Mouse (Mus musculus): ENCODE measurements around the gene Dennd4b. TPM values are rescaled to one million over a fixed set of nuclear protein-coding genes. Genes with fewer than 3 reads are reported as not detected.
A peak's percentile ranks its signal among the peaks of the same experiment; 100 is the strongest.
"Not testable (repeated sequence)": the region's sequence is repeated elsewhere in the genome, so short reads cannot be mapped to it uniquely, and the experiment has no call there.

Gene Dennd4b
- total and polyA plus RNA-seq, 3 experiments: 15.2 to 73.7 (median 42.3) TPM

GRCm38 (mm10) chr3:90242984-90243775, 21.8 kb upstream of the Dennd4b start, which contains the start of gene Creb3l4:
Gene Creb3l4 (minus strand): TSS chr3:90243512.
- H3K4me3 ChIP-seq (ENCODE audit: low read depth, low read length): no peak within 1 kb of the TSS

DNA sequence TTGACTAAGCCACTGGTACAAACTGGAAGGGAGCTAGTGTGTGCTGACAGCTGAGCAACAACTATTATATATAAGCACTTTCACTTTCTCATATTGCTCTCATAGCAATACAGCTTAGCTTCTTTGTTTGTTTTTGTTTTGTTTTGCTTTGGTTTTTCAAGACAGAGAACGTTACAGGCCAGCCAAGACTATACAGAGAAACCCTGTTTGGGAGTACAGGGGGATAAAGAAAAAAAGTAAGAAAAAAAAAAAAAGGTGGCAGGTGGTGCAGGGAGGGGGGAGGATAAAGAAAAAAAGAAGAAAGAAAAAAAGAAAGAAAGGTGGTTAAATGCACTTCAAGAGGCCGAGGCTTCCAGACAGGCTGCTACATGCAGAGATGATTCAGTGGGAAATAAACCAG, 19.6 kb upstream of the Dennd4b start:
- no peaks in the 10 kb centered on the region for H3K9me3 ChIP-seq (replicated peaks)
- ATAC-seq (ENCODE audit: extremely low read depth, insufficient number of reproducible peaks, low FRiP score, poor library complexity, severe bottlenecking) (no peak), DNase-seq (ENCODE audit: low spot score) (no peak)
- peaks cover 13% of the 10 kb centered on the region for H3K36me3 ChIP-seq (replicated peaks)
- TF ChIP-seq POLR2AphosphoS5 (IDR thresholded peaks at IDR 0.05; ENCODE audit: insufficient replicate concordance, low read depth, low read length): no peak
- H3K4me3 ChIP-seq (ENCODE audit: low read depth, low read length): no peak overlapping the region
- H3K27me3 ChIP-seq (ENCODE audit: insufficient read depth, low read length): peaks cover 19% of the 10 kb centered on the region
- peaks cover 50% of the 10 kb centered on the region for H3K4me1 ChIP-seq (ENCODE audit: insufficient read depth, low read depth, low read length)

More at GRCm38 (mm10) chr3:90242984-90243775, 21.8 kb upstream of the Dennd4b start, which contains the start of gene Creb3l4:
- Histone ChIP-seq H3K9me3 (replicated peaks) (no peaks in the 10 kb centered on the region), H3K4me1 (ENCODE audit: insufficient read depth, low read depth, low read length) (peaks cover 37% of the 10 kb centered on the region), H3K27me3 (ENCODE audit: insufficient read depth, low read length) (peaks cover 22% of the 10 kb centered on the region), H3K36me3 (replicated peaks) (no peaks in the 10 kb centered on the region)
- ATAC-seq (ENCODE audit: extremely low read depth, insufficient number of reproducible peaks, low FRiP score, poor library complexity, severe bottlenecking): no peak
- no peak for DNase-seq (ENCODE audit: low spot score)
- no peak for TF ChIP-seq CTCF (IDR thresholded peaks at IDR 0.05; ENCODE audit: low read depth, low read length)
- no peak for TF ChIP-seq TAL1 (conservative IDR thresholded peaks at IDR 0.05; ENCODE audit: low read depth, low read length)

GRCm38 (mm10) chr3:90247630-90247959, 17.4 kb upstream of the Dennd4b start:
- no peak for TF ChIP-seq TAL1 (conservative IDR thresholded peaks at IDR 0.05; ENCODE audit: low read depth, low read length)
- no peak for TF ChIP-seq POLR2AphosphoS5 (IDR thresholded peaks at IDR 0.05; ENCODE audit: insufficient replicate concordance, low read depth, low read length)
- no peak for TF ChIP-seq GATA2 (IDR thresholded peaks at IDR 0.05; ENCODE audit: borderline replicate concordance, low read depth, low read length)
- Histone ChIP-seq H3K9me3 (replicated peaks) (no peaks in the 10 kb centered on the region), H3K4me1 (ENCODE audit: insufficient read depth, low read depth, low read length) (peaks cover 45% of the 10 kb centered on the region), H3K36me3 (replicated peaks) (peaks cover 30% of the 10 kb centered on the region), H3K4me3 (ENCODE audit: low read depth, low read length) (peak overlapping the region; percentile 75), H3K27me3 (ENCODE audit: insufficient read depth, low read length) (peaks cover 4% of the 10 kb centered on the region; the same call in 1 of the 2 replicates)
- DNase-seq (ENCODE audit: low spot score): no peak
- ATAC-seq (ENCODE audit: extremely low read depth, insufficient number of reproducible peaks, low FRiP score, poor library complexity, severe bottlenecking): no peak

DNA sequence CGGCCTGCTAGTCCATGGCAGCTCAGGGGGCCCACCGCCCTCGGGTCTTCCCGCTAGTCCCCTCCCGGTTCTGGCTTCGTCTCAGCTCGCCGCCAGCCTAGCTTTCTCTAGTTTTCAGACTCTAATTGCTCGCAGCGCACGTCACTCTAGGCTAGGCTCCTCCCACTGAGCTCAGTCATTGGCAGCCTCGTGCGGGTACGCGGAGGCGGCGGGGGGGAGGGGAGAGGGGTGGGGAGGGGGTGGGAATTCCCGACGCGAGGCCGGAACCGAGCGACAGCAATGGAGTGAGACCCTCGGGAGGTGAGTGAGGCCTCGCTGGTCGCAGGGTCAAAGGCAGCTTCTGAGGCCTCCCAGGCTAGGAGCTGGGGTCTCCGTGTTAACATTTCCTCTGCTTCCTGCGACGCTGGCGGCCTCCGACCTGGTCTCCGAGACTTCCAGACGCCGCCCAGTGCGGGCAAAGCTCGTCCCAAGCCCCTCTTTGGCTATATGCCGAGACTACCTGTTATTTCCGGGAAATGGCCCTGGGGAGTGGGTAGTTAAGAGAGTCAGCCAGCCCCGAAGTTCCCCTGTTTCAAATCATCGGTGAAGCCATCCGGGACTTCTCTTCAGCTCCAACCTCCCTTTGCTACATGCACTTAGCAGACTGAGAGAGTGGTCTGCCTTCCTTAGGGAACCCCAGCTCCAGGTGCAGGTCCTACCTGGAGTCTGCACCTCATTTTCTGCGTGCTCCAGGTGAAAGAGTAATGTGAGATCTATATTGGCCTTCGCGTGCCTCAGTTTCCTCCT, 16.8 kb upstream of the Dennd4b start, which contains the start of gene Slc39a1:
TSS of gene Slc39a1 (plus strand) at position 213 of the 786 bp plus-strand sequence.
- H3K4me1 ChIP-seq (ENCODE audit: insufficient read depth, low read depth, low read length): peaks cover 45% of the 10 kb centered on the region

DNA sequence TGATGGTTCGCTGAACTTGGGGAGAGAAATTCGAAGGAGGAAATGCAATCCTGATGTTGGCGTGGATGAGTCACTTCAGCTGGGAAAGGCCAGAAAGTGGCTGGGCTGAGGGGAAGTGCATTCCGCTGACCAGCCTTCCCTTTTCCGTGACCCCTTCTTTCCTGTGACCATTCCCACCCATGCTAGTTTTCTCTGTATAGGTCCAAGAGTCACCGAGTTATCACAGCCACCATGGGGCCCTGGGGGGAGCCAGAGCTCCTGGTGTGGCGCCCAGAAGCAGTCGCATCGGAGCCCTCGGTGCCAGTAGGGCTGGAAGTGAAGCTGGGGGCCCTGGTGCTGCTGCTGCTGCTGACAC, 16.3 kb upstream of the Dennd4b start:
- no peaks in the 10 kb centered on the region for H3K9me3 ChIP-seq (replicated peaks)
- peaks cover 30% of the 10 kb centered on the region for H3K36me3 ChIP-seq (replicated peaks)
- peaks cover 48% of the 10 kb centered on the region for H3K4me1 ChIP-seq (ENCODE audit: insufficient read depth, low read depth, low read length)
- H3K4me3 ChIP-seq (ENCODE audit: low read depth, low read length): peak overlapping the region; percentile 75
- TF ChIP-seq POLR2AphosphoS5 (IDR thresholded peaks at IDR 0.05; ENCODE audit: insufficient replicate concordance, low read depth, low read length): no peak
- no peak for TF ChIP-seq TAL1 (conservative IDR thresholded peaks at IDR 0.05; ENCODE audit: low read depth, low read length)
- no peak for TF ChIP-seq GATA1 (IDR thresholded peaks at IDR 0.05; ENCODE audit: borderline replicate concordance, low read length)
- no peak for TF ChIP-seq GATA2 (IDR thresholded peaks at IDR 0.05; ENCODE audit: borderline replicate concordance, low read depth, low read length)
- no peak for TF ChIP-seq CTCF (IDR thresholded peaks at IDR 0.05; ENCODE audit: low read depth, low read length)
- H3K27me3 ChIP-seq (ENCODE audit: insufficient read depth, low read length): no peaks in the 10 kb centered on the region
- ATAC-seq (ENCODE audit: extremely low read depth, insufficient number of reproducible peaks, low FRiP score, poor library complexity, severe bottlenecking) (0 out of 2 replicates have a peak, but pooled peaks have one; percentile 9), DNase-seq (ENCODE audit: low spot score) (peak; percentile 37)

More for the DNA sequence above, 16.8 kb upstream of the Dennd4b start, which contains the start of gene Slc39a1:
- peak; percentile 94 for ATAC-seq (ENCODE audit: extremely low read depth, insufficient number of reproducible peaks, low FRiP score, poor library complexity, severe bottlenecking)
- Histone ChIP-seq H3K4me3 (ENCODE audit: low read depth, low read length) (peak within 1 kb of the TSS; percentile 75), H3K9me3 (replicated peaks) (no peaks in the 10 kb centered on the region), H3K27me3 (ENCODE audit: insufficient read depth, low read length) (no peaks in the 10 kb centered on the region), H3K36me3 (replicated peaks) (peaks cover 30% of the 10 kb centered on the region)
- DNase-seq (ENCODE audit: low spot score): peak; percentile 94
- TF ChIP-seq POLR2AphosphoS5 (IDR thresholded peaks at IDR 0.05; ENCODE audit: insufficient replicate concordance, low read depth, low read length): no peak
- no peak for TF ChIP-seq TAL1 (conservative IDR thresholded peaks at IDR 0.05; ENCODE audit: low read depth, low read length)
- no peak for TF ChIP-seq GATA2 (IDR thresholded peaks at IDR 0.05; ENCODE audit: borderline replicate concordance, low read depth, low read length)
- TF ChIP-seq GATA1 (IDR thresholded peaks at IDR 0.05; ENCODE audit: borderline replicate concordance, low read length): no peak
- TF ChIP-seq CTCF (IDR thresholded peaks at IDR 0.05; ENCODE audit: low read depth, low read length): no peak

- no peak for TF ChIP-seq POLR2AphosphoS5 (IDR thresholded peaks at IDR 0.05; ENCODE audit: insufficient replicate concordance, low read depth, low read length)
- no peak for TF ChIP-seq GATA1 (IDR thresholded peaks at IDR 0.05; ENCODE audit: borderline replicate concordance, low read length)
- ATAC-seq (ENCODE audit: extremely low read depth, insufficient number of reproducible peaks, low FRiP score, poor library complexity, severe bottlenecking): no peak
These were observed 14.2 kb upstream of the Dennd4b start for GRCm38 (mm10) chr3:90250791-90251190.

GRCm38 (mm10) chr3:90251731-90252226, 13.2 kb upstream of the Dennd4b start:
- ATAC-seq (ENCODE audit: extremely low read depth, insufficient number of reproducible peaks, low FRiP score, poor library complexity, severe bottlenecking); DNase-seq (ENCODE audit: low spot score); H3K9me3 ChIP-seq (replicated peaks); H3K27me3 ChIP-seq (ENCODE audit: insufficient read depth, low read length); H3K4me3 ChIP-seq (ENCODE audit: low read depth, low read length): not testable (repeated sequence)
- peaks cover 46% of the 10 kb centered on the region for H3K4me1 ChIP-seq (ENCODE audit: insufficient read depth, low read depth, low read length)
- peaks cover 40% of the 10 kb centered on the region for H3K36me3 ChIP-seq (replicated peaks)

More at GRCm38 (mm10) chr3:90250791-90251190, 14.2 kb upstream of the Dennd4b start:
- Histone ChIP-seq H3K27me3 (ENCODE audit: insufficient read depth, low read length) (no peaks in the 10 kb centered on the region), H3K9me3 (replicated peaks) (no peaks in the 10 kb centered on the region), H3K4me3 (ENCODE audit: low read depth, low read length) (no peak overlapping the region), H3K36me3 (replicated peaks) (peaks cover 30% of the 10 kb centered on the region), H3K4me1 (ENCODE audit: insufficient read depth, low read depth, low read length) (peaks cover 48% of the 10 kb centered on the region)
- no peak for DNase-seq (ENCODE audit: low spot score)

- H3K4me3 ChIP-seq (ENCODE audit: low read depth, low read length); DNase-seq (ENCODE audit: low spot score); ATAC-seq (ENCODE audit: extremely low read depth, insufficient number of reproducible peaks, low FRiP score, poor library complexity, severe bottlenecking); H3K9me3 ChIP-seq (replicated peaks); H3K27me3 ChIP-seq (ENCODE audit: insufficient read depth, low read length): not testable (repeated sequence)
- Histone ChIP-seq H3K36me3 (replicated peaks) (peaks cover 49% of the 10 kb centered on the region), H3K4me1 (ENCODE audit: insufficient read depth, low read depth, low read length) (peaks cover 42% of the 10 kb centered on the region)
These were observed 12.3 kb upstream of the Dennd4b start for GRCm38 (mm10) chr3:90252659-90253058.

GRCm38 (mm10) chr3:90253174-90253573, 11.8 kb upstream of the Dennd4b start:
- not testable (repeated sequence) for H3K4me3 ChIP-seq (ENCODE audit: low read depth, low read length); ATAC-seq (ENCODE audit: extremely low read depth, insufficient number of reproducible peaks, low FRiP score, poor library complexity, severe bottlenecking); H3K9me3 ChIP-seq (replicated peaks); H3K27me3 ChIP-seq (ENCODE audit: insufficient read depth, low read length); DNase-seq (ENCODE audit: low spot score)
- H3K4me1 ChIP-seq (ENCODE audit: insufficient read depth, low read depth, low read length): peaks cover 39% of the 10 kb centered on the region
- peaks cover 54% of the 10 kb centered on the region for H3K36me3 ChIP-seq (replicated peaks)

All from G1E (cell line).